Mouse (Mus musculus) embryonic fibroblast, embryonic 13.5 days (primary cell): ENCODE measurements around the gene Tecpr1.

Experiments
- CTCF ChIP-seq: IDR thresholded peaks from 2 replicates; pipeline ENCODE4 v1.5.1; 2011; ENCODE audit warnings: mild to moderate bottlenecking, control low read depth, low read length, moderate library complexity, borderline replicate concordance; ENCODE audit not compliant: insufficient read depth
- POLR2A ChIP-seq: IDR thresholded peaks from 2 replicates; pipeline ENCODE4 v1.6.1; 2011; ENCODE audit warnings: low read depth, mild to moderate bottlenecking, control low read depth, low read length, moderate library complexity

DNA sequence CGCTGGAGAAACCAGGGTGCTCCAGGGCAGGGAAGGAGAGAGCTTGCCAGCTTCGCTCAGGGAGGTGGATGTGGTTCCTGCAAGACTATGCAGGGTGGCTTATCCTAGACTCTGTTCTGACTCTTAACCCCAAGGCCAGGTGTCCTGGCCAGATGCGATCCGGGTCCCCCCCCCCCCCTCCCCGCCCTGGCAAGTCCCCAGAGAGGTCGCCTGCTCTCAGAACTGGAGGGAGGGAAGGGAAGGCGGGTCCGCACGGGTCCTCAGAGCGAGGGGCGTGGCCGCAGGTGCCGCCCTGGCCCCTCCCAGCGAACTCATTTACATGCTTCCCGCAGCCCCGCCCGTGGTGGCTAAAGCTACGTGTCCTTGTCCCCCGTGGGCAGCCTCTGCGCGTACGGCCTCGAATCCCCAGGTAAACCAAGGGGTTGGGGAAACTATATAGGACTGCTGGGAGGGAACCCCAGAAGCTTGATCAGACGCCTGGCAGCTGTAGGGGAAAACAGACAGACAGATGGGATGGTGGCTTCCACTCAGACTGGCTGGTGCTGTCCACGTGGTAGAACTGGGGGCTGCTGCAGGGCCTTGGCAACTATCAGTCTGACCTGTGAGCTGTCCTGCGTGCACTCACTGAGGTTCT is 33.3 kb downstream of the Tecpr1 start, which contains the start of gene Bhlha15:
- TF ChIP-seq CTCF (no peak), POLR2A (no peak)
